ENCODE assay signal across 10 mouse cellular contexts in genomic region chr7:113258430-113258829, GRCm38 (mm10). TPM values are rescaled to one million over a fixed set of nuclear protein-coding genes. Genes with fewer than 3 reads are reported as not detected.
DNase-seq lines count a peak whose midpoint lies in the region; ATAC-seq and TF ChIP-seq lines count a peak whose summit lies in the region.
"Had no signal": no experiment of that assay in that cellular context is flagged by ENCODE, and none has a peak within 500 bp of the region (broad histone marks: within the 10 kb centered on the region; RNA-seq: fewer than 3 reads in every experiment).

No protein-coding gene starts in this region.

- no peaks in the 10 kb centered on the region; the same call in 1 of the 2 replicates for H3K4me1 ChIP-seq in forebrain, postnatal 0 days (ENCODE audit: insufficient read depth)
- peaks cover 5% of the 10 kb centered on the region; the same call in 1 of the 2 replicates for H3K4me1 ChIP-seq in forebrain, embryonic 16.5 days (replicated peaks; ENCODE audit: control insufficient read depth, insufficient read depth, low read length)
- H3K4me1 ChIP-seq in midbrain, embryonic 14.5 days (ENCODE audit: control insufficient read depth, insufficient read depth, low read length), result 0 out of 2 replicates have a peak, but pooled peaks cover 5% of the 10 kb centered on the region
- H3K4me1 ChIP-seq in midbrain, embryonic 15.5 days, result peaks cover 7% of the 10 kb centered on the region
- 0 out of 2 replicates have a peak, but pooled peaks cover 4% of the 10 kb centered on the region for H3K4me1 ChIP-seq in stomach, postnatal 0 days (replicated peaks; ENCODE audit: control insufficient read depth, insufficient read depth)

- TF ChIP-seq CTCF in forebrain, postnatal 0 days (IDR thresholded peaks at IDR 0.05; ENCODE audit: low read depth), result peak; percentile 28
- TF ChIP-seq CTCF in stomach, postnatal 0 days (IDR thresholded peaks at IDR 0.05; ENCODE audit: low read depth), result peak; percentile 68

- TF ChIP-seq EP300 in stomach, postnatal 0 days (optimal IDR thresholded peaks at IDR 0.05), result no peak

- no peak overlapping the region for H3K4me2 ChIP-seq in forebrain, postnatal 0 days (ENCODE audit: low read depth)
- H3K4me2 ChIP-seq in forebrain, embryonic 16.5 days (ENCODE audit: low read length), result no peak overlapping the region
- no peak overlapping the region for H3K4me2 ChIP-seq in midbrain, embryonic 14.5 days (ENCODE audit: low read length)
- no peak overlapping the region for H3K4me2 ChIP-seq in midbrain, embryonic 15.5 days
- no peak overlapping the region for H3K4me2 ChIP-seq in stomach, postnatal 0 days (replicated peaks; ENCODE audit: low read depth)
- H3K4me2 ChIP-seq: lung, embryonic 15.5 days had no signal

- H3K9me3 ChIP-seq in forebrain, postnatal 0 days (ENCODE audit: low read length), result no peaks in the 10 kb centered on the region
- H3K9me3 ChIP-seq in forebrain, embryonic 16.5 days (ENCODE audit: control insufficient read depth, low read length), result no peaks in the 10 kb centered on the region
- H3K9me3 ChIP-seq in midbrain, embryonic 14.5 days (ENCODE audit: control insufficient read depth, low read length), result no peaks in the 10 kb centered on the region
- H3K9me3 ChIP-seq in midbrain, embryonic 15.5 days, result no peaks in the 10 kb centered on the region
- H3K9me3 ChIP-seq in stomach, postnatal 0 days (ENCODE audit: control insufficient read depth, low read length), result no peaks in the 10 kb centered on the region
- H3K9me3 ChIP-seq: lung, embryonic 15.5 days had no signal

- no peak for DNase-seq in forebrain, postnatal 0 days
- DNase-seq in midbrain, embryonic 14.5 days, result peak; percentile 35
- DNase-seq in adipocyte (ENCODE audit: low spot score), result peak; percentile 31
- DNase-seq in stomach, postnatal 0 days (ENCODE audit: low spot score), result no peak
- DNase-seq in gastrocnemius, adult 8-10 months (ENCODE audit: low spot score in 2 of 2), result no peak
- no peak for DNase-seq in neural tube, embryonic 10.5 days (ENCODE audit: extremely low spot score, low spot score)
- DNase-seq: kidney, postnatal 14 days had no signal

- 76% methylated on average over 4 of the region's 4 CpGs for WGBS in forebrain, postnatal 0 days
- WGBS in forebrain, embryonic 16.5 days, result 84% methylated on average over 4 of the region's 4 CpGs
- WGBS in midbrain, embryonic 14.5 days, result 84% methylated on average over 4 of the region's 4 CpGs
- WGBS in midbrain, embryonic 15.5 days, result 75% methylated on average over 4 of the region's 4 CpGs
- WGBS in stomach, postnatal 0 days, result 72% methylated on average over 4 of the region's 4 CpGs

- no peaks in the 10 kb centered on the region for H3K36me3 ChIP-seq in forebrain, postnatal 0 days (ENCODE audit: insufficient read depth)
- H3K36me3 ChIP-seq in forebrain, embryonic 16.5 days (ENCODE audit: control insufficient read depth, insufficient read depth), result no peaks in the 10 kb centered on the region
- H3K36me3 ChIP-seq in midbrain, embryonic 14.5 days (ENCODE audit: control insufficient read depth, insufficient read depth, low read length), result no peaks in the 10 kb centered on the region
- H3K36me3 ChIP-seq in midbrain, embryonic 15.5 days (replicated peaks), result no peaks in the 10 kb centered on the region
- no peaks in the 10 kb centered on the region for H3K36me3 ChIP-seq in stomach, postnatal 0 days (ENCODE audit: control insufficient read depth, insufficient read depth, low read length)
- H3K36me3 ChIP-seq: lung, embryonic 15.5 days had no signal

- H3K4me3 ChIP-seq in forebrain, postnatal 0 days (ENCODE audit: low read depth, low read length), result no peak overlapping the region
- H3K4me3 ChIP-seq in forebrain, embryonic 16.5 days (replicated peaks; ENCODE audit: low read length), result no peak overlapping the region
- no peak overlapping the region for H3K4me3 ChIP-seq in midbrain, embryonic 14.5 days (replicated peaks; ENCODE audit: low read depth, low read length)
- H3K4me3 ChIP-seq in midbrain, embryonic 15.5 days, result no peak overlapping the region
- no peak overlapping the region for H3K4me3 ChIP-seq in stomach, postnatal 0 days (ENCODE audit: low read depth, low read length)
- H3K4me3 ChIP-seq: lung, embryonic 15.5 days had no signal

- no peak overlapping the region for H3K27ac ChIP-seq in forebrain, postnatal 0 days (ENCODE audit: low read depth, low read length)
- H3K27ac ChIP-seq in forebrain, embryonic 16.5 days (ENCODE audit: low read length), result no peak overlapping the region
- no peak overlapping the region for H3K27ac ChIP-seq in midbrain, embryonic 14.5 days (replicated peaks; ENCODE audit: low read depth, low read length)
- H3K27ac ChIP-seq in midbrain, embryonic 15.5 days, result no peak overlapping the region
- H3K27ac ChIP-seq in stomach, postnatal 0 days (replicated peaks), result no peak overlapping the region
- H3K27ac ChIP-seq: lung, embryonic 15.5 days had no signal

- no peaks in the 10 kb centered on the region for H3K27me3 ChIP-seq in forebrain, postnatal 0 days (ENCODE audit: insufficient read depth, low read length)
- H3K27me3 ChIP-seq in forebrain, embryonic 16.5 days (replicated peaks; ENCODE audit: control insufficient read depth, insufficient read depth, low read length), result no peaks in the 10 kb centered on the region
- H3K27me3 ChIP-seq in midbrain, embryonic 14.5 days (ENCODE audit: control insufficient read depth, insufficient read depth, low read length), result no peaks in the 10 kb centered on the region
- H3K27me3 ChIP-seq in midbrain, embryonic 15.5 days (replicated peaks), result no peaks in the 10 kb centered on the region
- no peaks in the 10 kb centered on the region for H3K27me3 ChIP-seq in stomach, postnatal 0 days (ENCODE audit: control insufficient read depth, insufficient read depth, low read length)
- H3K27me3 ChIP-seq: lung, embryonic 15.5 days had no signal

- H3K9ac ChIP-seq in forebrain, postnatal 0 days, result no peak overlapping the region
- H3K9ac ChIP-seq in forebrain, embryonic 16.5 days (replicated peaks; ENCODE audit: low read depth, low read length), result no peak overlapping the region
- H3K9ac ChIP-seq in midbrain, embryonic 14.5 days (replicated peaks; ENCODE audit: low read length), result no peak overlapping the region
- H3K9ac ChIP-seq in midbrain, embryonic 15.5 days, result no peak overlapping the region
- no peak overlapping the region for H3K9ac ChIP-seq in stomach, postnatal 0 days (ENCODE audit: low read length)
- H3K9ac ChIP-seq: lung, embryonic 15.5 days had no signal

- ATAC-seq in forebrain, postnatal 0 days, result no peak
- ATAC-seq in forebrain, embryonic 16.5 days, result no peak
- ATAC-seq in midbrain, embryonic 14.5 days (ENCODE audit: low FRiP score, low TSS enrichment), result no peak
- no peak for ATAC-seq in midbrain, embryonic 15.5 days (replicated peaks)
- no peak for ATAC-seq in stomach, postnatal 0 days (ENCODE audit: low FRiP score, low TSS enrichment)

RNA-seq across cellular contexts. Expression of gene Arntl, which starts 51.2 kb away (rescaled TPM):
- total RNA-seq in forebrain, postnatal 0 days (2014; rRNA removed), result 31.2 and 32.4 TPM in 2 replicates
- 18.3 and 20.7 TPM in 2 replicates for polyA plus RNA-seq in forebrain, postnatal 0 days (2015; fragmentation: Nextera tagmentation; extraction: Ambion mirVana)
- polyA plus RNA-seq in forebrain, embryonic 16.5 days (2015; fragmentation: Nextera tagmentation; extraction: Ambion mirVana), result 15.6 and 18.4 TPM in 2 replicates
- polyA plus RNA-seq in midbrain, embryonic 14.5 days (2014; fragmentation: Nextera tagmentation; extraction: Ambion mirVana), result 16.1 TPM in 2 replicates
- 15.4 and 16.7 TPM in 2 replicates for polyA plus RNA-seq in midbrain, embryonic 15.5 days (2015; fragmentation: Nextera tagmentation; extraction: Ambion mirVana)
- polyA plus RNA-seq in stomach, postnatal 0 days (2015; fragmentation: Nextera tagmentation; extraction: Ambion mirVana), result 6.6 and 7.3 TPM in 2 replicates
- total RNA-seq in gastrocnemius, adult 8-10 months (2022), result 10 to 100 TPM in 3 of 4 experiments, 1 to 10 TPM in 1; 8.4 to 19.5 (median 11.2) TPM

Comparison
In these comparisons a context has a peak if more than half of its experiments do, and no peak if none do; other contexts are left out.
1. DNase-seq: peak in midbrain, embryonic 14.5 days (single experiment) and adipocyte (single experiment); none in forebrain, postnatal 0 days (single experiment), stomach, postnatal 0 days (single experiment), gastrocnemius, adult 8-10 months (0 of 2) and neural tube, embryonic 10.5 days (single experiment).